Mouse (Mus musculus): ENCODE results near the gene Zbtb3. TPM values are rescaled to one million over a fixed set of nuclear protein-coding genes. Genes with fewer than 3 reads are reported as not detected.

The Zbtb3 gene
- polyA plus RNA-seq, 1 experiment = 4.1 TPM

GRCm38 (mm10) chr19:8806810-8807209 lies 4.5 kb downstream of the Zbtb3 start:
- Histone ChIP-seq H3K4me3 (ENCODE audit: low read depth, low read length) (no peak overlapping the region), H3K4me1 (ENCODE audit: control insufficient read depth, insufficient read depth, low read length) (no peaks in the 10 kb centered on the region), H3K9ac (ENCODE audit: low read depth, poor library complexity, severe bottlenecking) (0 out of 2 replicates have a peak overlapping the region, but pooled peaks have one; percentile 26), H3K9me3 (replicated peaks; ENCODE audit: control insufficient read depth, insufficient read depth, low read length, poor library complexity, severe bottlenecking) (no peaks in the 10 kb centered on the region), H3K27ac (ENCODE audit: insufficient read depth, low read length) (peak overlapping the region; percentile 87), H3K36me3 (ENCODE audit: control insufficient read depth, insufficient read depth, low read length, poor library complexity, severe bottlenecking) (peaks cover 37% of the 10 kb centered on the region), H3K27me3 (ENCODE audit: control insufficient read depth, insufficient read depth, low read length, poor library complexity, severe bottlenecking) (no peaks in the 10 kb centered on the region)
- TF ChIP-seq CTCF (IDR thresholded peaks at IDR 0.05; ENCODE audit: low read depth, low read length) (no peak), EP300 (IDR thresholded peaks at IDR 0.05; ENCODE audit: insufficient read depth, low read depth, low read length) (no peak), POLR2A (IDR thresholded peaks at IDR 0.05; ENCODE audit: insufficient read depth, low read length) (no peak)

GRCm38 (mm10) chr19:8815812-8816211 lies 13.5 kb downstream of the Zbtb3 start:
- H3K36me3 ChIP-seq (ENCODE audit: control insufficient read depth, insufficient read depth, low read length, poor library complexity, severe bottlenecking) = peaks cover 52% of the 10 kb centered on the region
- no peak overlapping the region for H3K4me3 ChIP-seq (ENCODE audit: low read depth, low read length)
- H3K27ac ChIP-seq (ENCODE audit: insufficient read depth, low read length) = no peak overlapping the region
- TF ChIP-seq CTCF (IDR thresholded peaks at IDR 0.05; ENCODE audit: low read depth, low read length) (no peak), POLR2A (IDR thresholded peaks at IDR 0.05; ENCODE audit: insufficient read depth, low read length) (no peak), EP300 (IDR thresholded peaks at IDR 0.05; ENCODE audit: insufficient read depth, low read depth, low read length) (no peak)
- no peaks in the 10 kb centered on the region for H3K27me3 ChIP-seq (ENCODE audit: control insufficient read depth, insufficient read depth, low read length, poor library complexity, severe bottlenecking)
- no peaks in the 10 kb centered on the region for H3K4me1 ChIP-seq (ENCODE audit: control insufficient read depth, insufficient read depth, low read length)
- no peak overlapping the region for H3K9ac ChIP-seq (ENCODE audit: low read depth, poor library complexity, severe bottlenecking)
- H3K9me3 ChIP-seq (replicated peaks; ENCODE audit: control insufficient read depth, insufficient read depth, low read length, poor library complexity, severe bottlenecking) = no peaks in the 10 kb centered on the region

GRCm38 (mm10) chr19:8817001-8817400 lies 14.6 kb downstream of the Zbtb3 start:
- Histone ChIP-seq H3K36me3 (ENCODE audit: control insufficient read depth, insufficient read depth, low read length, poor library complexity, severe bottlenecking) (peaks cover 43% of the 10 kb centered on the region), H3K4me3 (ENCODE audit: low read depth, low read length) (no peak overlapping the region)

GRCm38 (mm10) chr19:8818301-8818798 lies 16.0 kb downstream of the Zbtb3 start:
- peaks cover 38% of the 10 kb centered on the region for H3K36me3 ChIP-seq (ENCODE audit: control insufficient read depth, insufficient read depth, low read length, poor library complexity, severe bottlenecking)
- peaks cover 2% of the 10 kb centered on the region for H3K4me1 ChIP-seq (ENCODE audit: control insufficient read depth, insufficient read depth, low read length)
- no peak for TF ChIP-seq EP300 (IDR thresholded peaks at IDR 0.05; ENCODE audit: insufficient read depth, low read depth, low read length)
- H3K27me3 ChIP-seq (ENCODE audit: control insufficient read depth, insufficient read depth, low read length, poor library complexity, severe bottlenecking) = no peaks in the 10 kb centered on the region
- peak overlapping the region; percentile 88 for H3K9ac ChIP-seq (ENCODE audit: low read depth, poor library complexity, severe bottlenecking)
- peak overlapping the region; percentile 92 for H3K4me3 ChIP-seq (ENCODE audit: low read depth, low read length)
- no peaks in the 10 kb centered on the region for H3K9me3 ChIP-seq (replicated peaks; ENCODE audit: control insufficient read depth, insufficient read depth, low read length, poor library complexity, severe bottlenecking)
- peak overlapping the region; percentile 96 for H3K27ac ChIP-seq (ENCODE audit: insufficient read depth, low read length)

More at GRCm38 (mm10) chr19:8817001-8817400, 14.6 kb downstream of the Zbtb3 start:
- H3K9me3 ChIP-seq (replicated peaks; ENCODE audit: control insufficient read depth, insufficient read depth, low read length, poor library complexity, severe bottlenecking) = no peaks in the 10 kb centered on the region
- TF ChIP-seq CTCF (IDR thresholded peaks at IDR 0.05; ENCODE audit: low read depth, low read length) = no peak
- no peak for TF ChIP-seq EP300 (IDR thresholded peaks at IDR 0.05; ENCODE audit: insufficient read depth, low read depth, low read length)
- TF ChIP-seq POLR2A (IDR thresholded peaks at IDR 0.05; ENCODE audit: insufficient read depth, low read length) = no peak
- no peak overlapping the region for H3K27ac ChIP-seq (ENCODE audit: insufficient read depth, low read length)
- 0 out of 2 replicates have a peak overlapping the region, but pooled peaks have one; percentile 49 for H3K9ac ChIP-seq (ENCODE audit: low read depth, poor library complexity, severe bottlenecking)
- H3K4me1 ChIP-seq (ENCODE audit: control insufficient read depth, insufficient read depth, low read length) = peaks cover 2% of the 10 kb centered on the region
- no peaks in the 10 kb centered on the region for H3K27me3 ChIP-seq (ENCODE audit: control insufficient read depth, insufficient read depth, low read length, poor library complexity, severe bottlenecking)

GRCm38 (mm10) chr19:8818801-8819595 lies 16.6 kb downstream of the Zbtb3 start, which contains the start of gene Ttc9c:
TSS of gene Ttc9c (minus strand) at chr19:8819333.
- H3K36me3 ChIP-seq (ENCODE audit: control insufficient read depth, insufficient read depth, low read length, poor library complexity, severe bottlenecking) = peaks cover 42% of the 10 kb centered on the region
- H3K9ac ChIP-seq (ENCODE audit: low read depth, poor library complexity, severe bottlenecking) = peak within 1 kb of the TSS; percentile 91

More at GRCm38 (mm10) chr19:8818801-8819595, 16.6 kb downstream of the Zbtb3 start, which contains the start of gene Ttc9c:
- no peaks in the 10 kb centered on the region for H3K9me3 ChIP-seq (replicated peaks; ENCODE audit: control insufficient read depth, insufficient read depth, low read length, poor library complexity, severe bottlenecking)
- H3K4me1 ChIP-seq (ENCODE audit: control insufficient read depth, insufficient read depth, low read length) = peaks cover 2% of the 10 kb centered on the region
- TF ChIP-seq POLR2A (IDR thresholded peaks at IDR 0.05; ENCODE audit: insufficient read depth, low read length) = peak; percentile 80
- 0 out of 2 replicates have a peak, but pooled peaks have one; percentile 18 for TF ChIP-seq EP300 (IDR thresholded peaks at IDR 0.05; ENCODE audit: insufficient read depth, low read depth, low read length)
- no peak for TF ChIP-seq CTCF (IDR thresholded peaks at IDR 0.05; ENCODE audit: low read depth, low read length)
- H3K4me3 ChIP-seq (ENCODE audit: low read depth, low read length) = peak within 1 kb of the TSS; percentile 92
- H3K27me3 ChIP-seq (ENCODE audit: control insufficient read depth, insufficient read depth, low read length, poor library complexity, severe bottlenecking) = no peaks in the 10 kb centered on the region
- peak within 1 kb of the TSS; percentile 96 for H3K27ac ChIP-seq (ENCODE audit: insufficient read depth, low read length)
